Mouse (Mus musculus) forebrain, embryonic 10.5 days (tissue): ENCODE data around the gene Ccdc185. TPM values are rescaled to one million over a fixed set of nuclear protein-coding genes. Genes with fewer than 3 reads are reported as not detected.

Experiments used
- DNase-seq: peaks from one replicate; pipeline ENCODE4 v3.0.0-alpha.2; 2017; ENCODE audit warnings: low spot score; ENCODE audit errors: extremely low spot score
- H3K27ac ChIP-seq: fragments of 300-500 bp; sonication (generic); 2 replicates; pipeline ENCODE4 v1.5.1; 2016; ENCODE audit warnings: mild to moderate bottlenecking
- H3K27me3 ChIP-seq: fragments of 300-500 bp; sonication (generic); 2 replicates; pipeline ENCODE4 v1.6.1; 2016; ENCODE audit warnings: mild to moderate bottlenecking; ENCODE audit not compliant: poor library complexity, severe bottlenecking
- H3K36me3 ChIP-seq: fragments of 300-500 bp; sonication (generic); replicated peaks from 2 replicates; pipeline ENCODE4 v1.6.1; 2016; ENCODE audit warnings: mild to moderate bottlenecking, moderate library complexity
- H3K4me1 ChIP-seq: fragments of 300-500 bp; sonication (generic); 2 replicates; pipeline ENCODE4 v1.6.1; 2016
- H3K4me3 ChIP-seq: fragments of 300-500 bp; sonication (generic); 2 replicates; pipeline ENCODE4 v1.5.1; 2016; ENCODE audit warnings: mild to moderate bottlenecking, moderate library complexity
- H3K9me3 ChIP-seq: fragments of 300-500 bp; sonication (generic); 2 replicates; pipeline ENCODE4 v1.6.1; 2016; ENCODE audit warnings: mild to moderate bottlenecking, moderate library complexity
- WGBS: fragments of 180-500 bp; shearing (Covaris S2); methylation state at CpG from one replicate; pipeline ENCODE4 v1.1.7; 2016; 5-methylcytosine and 5-hydroxymethylcytosine counted together
- polyA plus RNA-seq: library from polyadenylated mRNA; unstranded; fragments of >200 nt; fragmentation: Nextera tagmentation; extraction: Ambion mirVana; gene quantifications from 2 replicates; pipeline ENCODE4 v1.2.1, GENCODE M21; 2016

The Ccdc185 gene
- polyA plus RNA-seq, 1 experiment from 2014 or later = not detected

- Histone ChIP-seq H3K36me3 (no peaks in the 10 kb centered on the region), H3K4me1 (peaks cover 6% of the 10 kb centered on the region; the same call in 1 of the 2 replicates), H3K27ac (no peak overlapping the region), H3K27me3 (no peaks in the 10 kb centered on the region), H3K9me3 (no peaks in the 10 kb centered on the region), H3K4me3 (no peak overlapping the region)
- no peak for DNase-seq
- 90% methylated on average over 7 of the region's 7 CpGs for WGBS
These were observed 26.6 kb upstream of the Ccdc185 start for GRCm38 (mm10) chr1:182775576-182775975.

- Histone ChIP-seq H3K27me3 (peaks cover 61% of the 10 kb centered on the region), H3K4me1 (peaks cover 33% of the 10 kb centered on the region), H3K27ac (peak overlapping the region; percentile 84), H3K9me3 (peaks cover 7% of the 10 kb centered on the region; the same call in 1 of the 2 replicates), H3K36me3 (no peaks in the 10 kb centered on the region), H3K4me3 (peak overlapping the region; percentile 72)
- WGBS = under 1% methylated on average over 27 of the region's 27 CpGs
- peak; percentile 56 for DNase-seq
These were observed 15.7 kb upstream of the Ccdc185 start for GRCm38 (mm10) chr1:182764541-182765281.

GRCm38 (mm10) chr1:182763716-182764461 lies 14.9 kb upstream of the Ccdc185 start, which contains the start of gene Susd4:
Gene Susd4, plus strand, starts transcription at chr1:182763860.
- Histone ChIP-seq H3K4me1 (peaks cover 33% of the 10 kb centered on the region), H3K27me3 (peaks cover 61% of the 10 kb centered on the region), H3K36me3 (no peaks in the 10 kb centered on the region), H3K9me3 (peaks cover 7% of the 10 kb centered on the region; the same call in 1 of the 2 replicates), H3K4me3 (peak within 1 kb of the TSS; percentile 72), H3K27ac (peak within 1 kb of the TSS; percentile 84)
- WGBS = 1% methylated on average over 93 of the region's 95 CpGs
- peak; percentile 74 for DNase-seq

GRCm38 (mm10) chr1:182763191-182763715 lies 14.3 kb upstream of the Ccdc185 start:
- 5% methylated on average over 17 of the region's 17 CpGs for WGBS
- DNase-seq = no peak
- Histone ChIP-seq H3K4me1 (peaks cover 33% of the 10 kb centered on the region), H3K4me3 (peak overlapping the region; percentile 72), H3K36me3 (no peaks in the 10 kb centered on the region), H3K9me3 (0 out of 2 replicates have a peak, but pooled peaks cover 7% of the 10 kb centered on the region), H3K27ac (no peak overlapping the region; the same call in 1 of the 2 replicates), H3K27me3 (peaks cover 61% of the 10 kb centered on the region)

GRCm38 (mm10) chr1:182758783-182759182 lies 9.8 kb upstream of the Ccdc185 start:
- H3K4me1 ChIP-seq = peaks cover 8% of the 10 kb centered on the region
- H3K27ac ChIP-seq = no peak overlapping the region
- no peak for DNase-seq
- WGBS = 97% methylated on average over 1 of the region's 1 CpGs
- no peaks in the 10 kb centered on the region for H3K36me3 ChIP-seq
- no peak overlapping the region for H3K4me3 ChIP-seq
- 0 out of 2 replicates have a peak, but pooled peaks cover 7% of the 10 kb centered on the region for H3K9me3 ChIP-seq
- H3K27me3 ChIP-seq = peaks cover 31% of the 10 kb centered on the region

- Histone ChIP-seq H3K4me3 (no peak overlapping the region), H3K9me3 (no peaks in the 10 kb centered on the region), H3K4me1 (no peaks in the 10 kb centered on the region), H3K27ac (no peak overlapping the region), H3K36me3 (no peaks in the 10 kb centered on the region), H3K27me3 (no peaks in the 10 kb centered on the region)
- WGBS = 81% methylated on average over 5 of the region's 5 CpGs
- DNase-seq = no peak
These were observed 5.9 kb upstream of the Ccdc185 start for GRCm38 (mm10) chr1:182754865-182755264.

GRCm38 (mm10) chr1:182753694-182754093 lies 4.7 kb upstream of the Ccdc185 start:
- H3K4me3 ChIP-seq = no peak overlapping the region
- H3K27ac ChIP-seq = no peak overlapping the region
- DNase-seq = no peak
- H3K4me1 ChIP-seq = no peaks in the 10 kb centered on the region
- H3K9me3 ChIP-seq = no peaks in the 10 kb centered on the region
- no peaks in the 10 kb centered on the region; the same call in 1 of the 2 replicates for H3K27me3 ChIP-seq
- no peaks in the 10 kb centered on the region for H3K36me3 ChIP-seq
- 84% methylated on average over 8 of the region's 8 CpGs for WGBS

GRCm38 (mm10) chr1:182751301-182751700 lies 2.3 kb upstream of the Ccdc185 start:
- WGBS = 71% methylated on average over 8 of the region's 8 CpGs
- Histone ChIP-seq H3K27ac (no peak overlapping the region), H3K27me3 (peaks cover 6% of the 10 kb centered on the region; the same call in 1 of the 2 replicates), H3K9me3 (no peaks in the 10 kb centered on the region), H3K36me3 (no peaks in the 10 kb centered on the region), H3K4me3 (no peak overlapping the region), H3K4me1 (no peaks in the 10 kb centered on the region)
- no peak for DNase-seq

- 88% methylated on average over 17 of the region's 17 CpGs for WGBS
- Histone ChIP-seq H3K9me3 (no peaks in the 10 kb centered on the region), H3K27ac (no peak overlapping the region), H3K36me3 (no peaks in the 10 kb centered on the region), H3K4me1 (no peaks in the 10 kb centered on the region), H3K27me3 (peaks cover 6% of the 10 kb centered on the region; the same call in 1 of the 2 replicates), H3K4me3 (no peak overlapping the region)
- no peak for DNase-seq
These were observed 1.1 kb downstream of the Ccdc185 start for GRCm38 (mm10) chr1:182747834-182748233.

- WGBS = 94% methylated on average over 9 of the region's 9 CpGs
- H3K27ac ChIP-seq = no peak overlapping the region
- DNase-seq = no peak
- H3K4me3 ChIP-seq = no peak overlapping the region
- H3K9me3 ChIP-seq = no peaks in the 10 kb centered on the region
- no peaks in the 10 kb centered on the region for H3K4me1 ChIP-seq
- H3K27me3 ChIP-seq = peaks cover 6% of the 10 kb centered on the region; the same call in 1 of the 2 replicates
- no peaks in the 10 kb centered on the region for H3K36me3 ChIP-seq
These were observed 1.9 kb downstream of the Ccdc185 start for GRCm38 (mm10) chr1:182747081-182747480.

- Histone ChIP-seq H3K27me3 (no peaks in the 10 kb centered on the region), H3K4me1 (0 out of 2 replicates have a peak, but pooled peaks cover 3% of the 10 kb centered on the region), H3K9me3 (no peaks in the 10 kb centered on the region), H3K27ac (no peak overlapping the region), H3K36me3 (no peaks in the 10 kb centered on the region), H3K4me3 (no peak overlapping the region)
- DNase-seq = no peak
- 69% methylated on average over 4 of the region's 4 CpGs for WGBS
These were observed 13.1 kb downstream of the Ccdc185 start for GRCm38 (mm10) chr1:182735891-182736290.

- Histone ChIP-seq H3K27ac (no peak overlapping the region), H3K9me3 (no peaks in the 10 kb centered on the region), H3K4me1 (peaks cover 3% of the 10 kb centered on the region; the same call in 1 of the 2 replicates), H3K27me3 (no peaks in the 10 kb centered on the region), H3K4me3 (no peak overlapping the region), H3K36me3 (no peaks in the 10 kb centered on the region)
- no peak for DNase-seq
- 85% methylated on average over 7 of the region's 7 CpGs for WGBS
These were observed 16.3 kb downstream of the Ccdc185 start for GRCm38 (mm10) chr1:182732695-182733094.
